Mouse (Mus musculus) neural tube, embryonic 14.5 days (tissue): Measurements from ENCODE around the gene Fbxw5. TPM values are rescaled to one million over a fixed set of nuclear protein-coding genes. Genes with fewer than 3 reads are reported as not detected.

ENCODE experiments used
- ATAC-seq: fragments of 200-750 bp; cut with Nextera tagmentation; 2 replicates; pipeline ENCODE4 v1.8.0; 2017; ENCODE audit warnings: low read depth, mild to moderate bottlenecking, moderate TSS enrichment, moderate library complexity
- H3K27ac ChIP-seq: fragments of 300-500 bp; sonication (generic); 2 replicates; pipeline ENCODE4 v1.5.1; 2014; ENCODE audit warnings: low read depth, mild to moderate bottlenecking, control low read depth, low read length, moderate library complexity, mixed read lengths
- H3K27me3 ChIP-seq: fragments of 300-500 bp; sonication (generic); 2 replicates; pipeline ENCODE4 v1.6.1; 2014; ENCODE audit warnings: low read length; ENCODE audit not compliant: control insufficient read depth, insufficient read depth
- H3K36me3 ChIP-seq: fragments of 300-500 bp; sonication (generic); 2 replicates; pipeline ENCODE4 v1.6.1; 2014; ENCODE audit warnings: low read length, mixed read lengths; ENCODE audit not compliant: control insufficient read depth, insufficient read depth
- H3K4me1 ChIP-seq: fragments of 300-500 bp; sonication (generic); 2 replicates; pipeline ENCODE4 v1.6.1; 2014; ENCODE audit warnings: low read length; ENCODE audit not compliant: control insufficient read depth, insufficient read depth
- H3K4me2 ChIP-seq: fragments of 300-500 bp; sonication (generic); 2 replicates; pipeline ENCODE4 v1.6.1; 2014; ENCODE audit warnings: mild to moderate bottlenecking, low read depth, low read length, control low read depth
- H3K4me3 ChIP-seq: fragments of 300-500 bp; sonication (generic); 2 replicates; pipeline ENCODE4 v1.5.1; 2014; ENCODE audit warnings: low read depth, low read length, control low read depth, mixed read lengths
- H3K9ac ChIP-seq: fragments of 300-500 bp; sonication (generic); replicated peaks from 2 replicates; pipeline ENCODE4 v1.6.1; 2014; ENCODE audit warnings: low read depth, mild to moderate bottlenecking, control low read depth, low read length, mixed read lengths
- H3K9me3 ChIP-seq: fragments of 300-500 bp; sonication (generic); 2 replicates; pipeline ENCODE4 v1.6.1; 2016; ENCODE audit warnings: low read length; ENCODE audit not compliant: control insufficient read depth
- WGBS: fragments of 180-500 bp; shearing (Covaris S2); extraction: QIAGEN DNeasy Blood & Tissue Kit; methylation state at CpG from one replicate; pipeline ENCODE4 v1.1.7; 2014; 5-methylcytosine and 5-hydroxymethylcytosine counted together
- polyA plus RNA-seq: library from polyadenylated mRNA; unstranded; fragments of >200 nt; fragmentation: Nextera tagmentation; extraction: Ambion mirVana; gene quantifications from 2 replicates; pipeline ENCODE4 v1.2.1, GENCODE M21; 2014

The Fbxw5 gene
- polyA plus RNA-seq, 1 experiment from 2014 or later: 137 TPM

DNA sequence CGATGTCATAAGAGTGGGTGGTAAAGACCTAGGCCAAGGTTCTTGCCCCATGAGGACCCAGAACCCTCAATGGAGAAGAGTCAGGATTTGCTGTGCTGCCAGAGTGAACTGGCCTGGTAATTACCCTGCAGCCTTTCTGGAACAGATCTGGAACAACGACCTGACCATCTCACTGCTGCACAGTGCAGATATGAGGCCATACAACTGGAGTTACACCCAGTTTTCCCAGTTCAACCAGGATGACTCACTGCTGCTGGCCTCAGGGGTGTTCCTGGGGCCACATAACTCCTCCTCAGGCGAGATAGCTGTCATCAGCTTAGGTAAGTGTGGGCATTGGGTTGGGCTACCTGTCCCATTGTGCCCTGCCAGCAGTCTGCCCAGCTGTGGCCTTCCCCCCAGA lies 2.2 kb downstream of the Fbxw5 start:
- H3K27ac ChIP-seq: no peak overlapping the region
- WGBS: 87% methylated on average over 3 of the region's 3 CpGs
- no peak overlapping the region for H3K9ac ChIP-seq
- peaks cover 13% of the 10 kb centered on the region for H3K4me1 ChIP-seq
- H3K4me2 ChIP-seq: no peak overlapping the region
- H3K9me3 ChIP-seq: no peaks in the 10 kb centered on the region
- no peak for ATAC-seq
- peaks cover 18% of the 10 kb centered on the region; the same call in 1 of the 2 replicates for H3K36me3 ChIP-seq
- no peaks in the 10 kb centered on the region for H3K27me3 ChIP-seq
- H3K4me3 ChIP-seq: no peak overlapping the region

DNA sequence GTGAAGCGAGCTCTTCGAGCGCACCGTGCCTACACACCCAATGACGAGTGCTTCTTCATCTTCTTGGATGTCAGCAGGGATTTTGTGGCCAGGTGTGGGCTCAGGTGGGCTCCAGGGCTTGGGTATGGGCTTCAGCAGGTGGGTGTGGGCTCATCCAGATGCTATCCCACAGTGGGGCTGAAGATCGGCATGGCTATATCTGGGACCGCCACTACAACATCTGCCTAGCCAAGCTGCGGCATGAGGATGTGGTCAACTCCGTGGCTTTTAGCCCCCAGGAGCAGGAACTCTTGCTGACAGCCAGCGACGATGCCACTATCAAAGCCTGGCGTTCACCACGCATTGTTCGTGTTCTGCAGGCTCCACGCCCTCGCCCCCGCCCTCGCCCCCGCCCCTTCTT lies 4.0 kb downstream of the Fbxw5 start:
- no peaks in the 10 kb centered on the region for H3K27me3 ChIP-seq
- ATAC-seq: no peak
- peaks cover 18% of the 10 kb centered on the region; the same call in 1 of the 2 replicates for H3K36me3 ChIP-seq
- no peak overlapping the region for H3K4me2 ChIP-seq
- WGBS: 94% methylated on average over 19 of the region's 19 CpGs
- no peaks in the 10 kb centered on the region for H3K9me3 ChIP-seq
- no peak overlapping the region for H3K27ac ChIP-seq
- no peak overlapping the region for H3K9ac ChIP-seq
- peaks cover 13% of the 10 kb centered on the region for H3K4me1 ChIP-seq
- H3K4me3 ChIP-seq: no peak overlapping the region

DNA sequence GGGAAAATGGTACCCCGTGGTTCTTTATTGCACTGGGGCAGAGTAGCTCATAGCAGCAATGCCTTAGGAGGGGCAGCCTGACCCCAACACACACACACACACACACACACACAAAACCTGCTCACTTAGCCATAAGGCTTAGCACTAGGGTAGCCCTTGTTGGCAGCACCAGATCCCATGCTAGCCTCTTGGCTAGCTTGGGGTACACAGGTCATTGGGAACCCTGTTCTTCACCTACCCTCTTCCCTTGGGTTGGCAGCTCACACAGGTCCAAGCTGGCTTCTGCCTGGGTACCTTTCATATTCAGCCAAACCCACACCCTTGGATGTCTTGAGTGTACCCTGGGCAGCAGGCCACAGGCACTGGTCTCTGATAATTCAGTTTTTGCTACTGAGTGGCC lies 4.5 kb downstream of the Fbxw5 start:
- no peak overlapping the region for H3K4me2 ChIP-seq
- peaks cover 18% of the 10 kb centered on the region; the same call in 1 of the 2 replicates for H3K36me3 ChIP-seq
- no peak overlapping the region for H3K4me3 ChIP-seq
- ATAC-seq: no peak
- H3K27ac ChIP-seq: no peak overlapping the region
- H3K9me3 ChIP-seq: no peaks in the 10 kb centered on the region
- H3K4me1 ChIP-seq: peaks cover 13% of the 10 kb centered on the region
- no peak overlapping the region for H3K9ac ChIP-seq
- no peaks in the 10 kb centered on the region for H3K27me3 ChIP-seq
- 80% methylated on average over 1 of the region's 1 CpGs for WGBS

DNA sequence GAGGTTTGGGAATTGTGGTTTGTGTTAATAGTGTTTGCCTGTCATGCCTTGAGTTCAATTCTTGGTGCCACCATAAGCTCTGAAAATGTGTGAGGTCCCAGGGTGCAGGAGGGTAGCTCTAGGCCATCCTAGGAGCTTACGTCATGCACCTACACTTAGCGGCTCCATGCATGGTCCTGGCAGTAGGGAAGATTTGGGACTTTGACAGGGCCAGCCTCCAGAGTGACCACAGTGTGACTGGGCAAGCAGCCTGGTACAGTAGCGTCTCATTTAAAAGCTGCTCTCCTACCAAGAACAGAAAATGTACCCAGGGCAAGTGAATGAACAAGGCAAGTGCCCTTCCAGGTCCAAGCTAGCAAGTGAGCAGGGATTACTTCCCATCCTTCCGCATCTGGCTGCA lies 5.3 kb downstream of the Fbxw5 start:
- Histone ChIP-seq H3K9me3 (no peaks in the 10 kb centered on the region), H3K4me3 (no peak overlapping the region), H3K4me2 (no peak overlapping the region), H3K9ac (no peak overlapping the region), H3K36me3 (peaks cover 18% of the 10 kb centered on the region; the same call in 1 of the 2 replicates), H3K4me1 (peaks cover 10% of the 10 kb centered on the region), H3K27ac (no peak overlapping the region), H3K27me3 (no peaks in the 10 kb centered on the region)
- WGBS: 94% methylated on average over 4 of the region's 4 CpGs
- ATAC-seq: no peak

DNA sequence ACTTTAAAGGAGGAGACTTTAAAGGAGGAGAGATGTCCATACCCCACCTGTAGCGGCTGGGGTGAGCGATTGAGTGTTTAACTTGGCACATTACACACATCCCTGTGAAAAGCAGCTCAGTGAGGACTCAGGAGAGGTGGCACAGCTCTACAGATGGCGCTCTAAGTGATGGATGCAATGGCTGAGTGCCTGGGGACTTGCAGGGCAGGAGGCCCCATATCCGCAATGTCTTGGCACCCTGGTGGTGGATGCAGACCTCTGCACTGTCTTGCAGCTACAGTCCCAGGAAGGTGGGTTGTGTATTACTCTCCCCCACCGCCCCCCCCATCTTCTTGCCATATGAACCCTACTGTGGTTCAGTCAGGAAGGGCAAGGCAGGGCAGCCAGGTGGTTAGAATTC lies 6.4 kb downstream of the Fbxw5 start:
- Histone ChIP-seq H3K36me3 (peaks cover 18% of the 10 kb centered on the region; the same call in 1 of the 2 replicates), H3K4me3 (no peak overlapping the region), H3K27me3 (no peaks in the 10 kb centered on the region), H3K4me1 (peaks cover 2% of the 10 kb centered on the region), H3K9ac (no peak overlapping the region), H3K4me2 (no peak overlapping the region), H3K9me3 (no peaks in the 10 kb centered on the region), H3K27ac (no peak overlapping the region)
- ATAC-seq: peak; percentile 32; the same call in 1 of the 2 replicates
- WGBS: 46% methylated on average over 5 of the region's 5 CpGs

DNA sequence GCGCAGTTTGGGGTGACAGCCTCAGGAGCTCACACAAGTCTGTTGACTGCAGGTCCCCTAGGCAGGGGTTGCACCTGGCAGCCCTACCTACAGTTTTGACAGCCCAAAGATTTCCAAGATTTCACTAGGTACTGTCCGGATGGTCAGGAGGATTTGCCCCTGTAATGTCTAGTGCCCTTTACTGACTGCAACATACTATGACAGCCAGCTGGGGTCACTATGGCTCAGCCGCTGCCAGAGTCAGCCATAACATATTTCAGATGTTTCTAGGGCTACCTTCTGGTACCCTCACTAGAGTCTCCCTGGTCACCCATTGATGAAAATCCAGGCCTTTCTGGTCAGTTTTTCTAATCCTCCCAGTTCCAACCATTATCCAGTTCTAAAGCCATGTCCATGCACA lies 9.4 kb downstream of the Fbxw5 start:
- ATAC-seq: no peak
- H3K36me3 ChIP-seq: peaks cover 8% of the 10 kb centered on the region; the same call in 1 of the 2 replicates
- no peaks in the 10 kb centered on the region for H3K27me3 ChIP-seq
- no peak overlapping the region for H3K4me3 ChIP-seq
- no peak overlapping the region for H3K4me2 ChIP-seq
- 74% methylated on average over 3 of the region's 3 CpGs for WGBS
- H3K9me3 ChIP-seq: no peaks in the 10 kb centered on the region
- H3K27ac ChIP-seq: no peak overlapping the region
- no peaks in the 10 kb centered on the region for H3K4me1 ChIP-seq
- H3K9ac ChIP-seq: no peak overlapping the region

DNA sequence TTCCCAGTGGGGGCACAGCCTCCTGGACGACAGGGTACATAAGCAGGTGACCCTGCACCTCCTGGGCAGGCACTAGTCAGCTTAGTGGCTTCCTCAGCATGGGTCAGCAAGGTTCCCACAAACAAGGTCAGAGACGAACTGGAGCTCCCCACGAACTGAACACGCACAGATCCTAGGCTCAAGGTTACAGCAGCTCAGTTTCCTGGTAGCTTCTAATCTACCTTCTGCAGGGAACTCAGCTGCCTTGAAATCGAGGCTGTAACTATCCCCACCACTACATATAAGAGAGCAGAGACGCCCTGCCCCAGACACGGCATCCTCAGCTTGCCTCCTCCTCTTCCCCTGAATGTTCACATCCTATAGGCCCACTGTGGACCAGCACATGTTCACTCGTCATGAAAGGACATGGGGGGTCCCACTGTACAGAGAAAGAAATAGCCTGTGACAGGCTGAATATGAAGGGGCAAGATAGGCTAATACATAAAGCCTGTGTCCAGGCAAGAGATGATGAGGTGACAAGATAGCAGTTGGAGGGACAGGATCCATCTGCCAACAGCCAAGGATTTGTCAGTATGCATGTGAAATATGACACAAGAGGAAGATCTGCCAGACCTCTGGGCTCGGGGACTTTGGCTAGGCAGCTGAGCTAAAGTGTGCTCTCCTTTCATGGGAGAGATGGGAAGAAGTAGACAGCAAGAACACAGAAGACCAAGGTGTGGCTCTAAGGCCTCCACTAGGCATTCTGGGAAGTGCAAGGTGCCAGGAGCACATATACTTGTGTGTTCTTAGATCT lies 26.2 kb downstream of the Fbxw5 start:
- Histone ChIP-seq H3K27ac (no peak overlapping the region), H3K36me3 (peaks cover 41% of the 10 kb centered on the region), H3K4me2 (no peak overlapping the region), H3K27me3 (no peaks in the 10 kb centered on the region), H3K9me3 (no peaks in the 10 kb centered on the region), H3K4me3 (no peak overlapping the region), H3K4me1 (no peaks in the 10 kb centered on the region), H3K9ac (no peak overlapping the region)
- ATAC-seq: no peak
- WGBS: 94% methylated on average over 9 of the region's 9 CpGs

DNA sequence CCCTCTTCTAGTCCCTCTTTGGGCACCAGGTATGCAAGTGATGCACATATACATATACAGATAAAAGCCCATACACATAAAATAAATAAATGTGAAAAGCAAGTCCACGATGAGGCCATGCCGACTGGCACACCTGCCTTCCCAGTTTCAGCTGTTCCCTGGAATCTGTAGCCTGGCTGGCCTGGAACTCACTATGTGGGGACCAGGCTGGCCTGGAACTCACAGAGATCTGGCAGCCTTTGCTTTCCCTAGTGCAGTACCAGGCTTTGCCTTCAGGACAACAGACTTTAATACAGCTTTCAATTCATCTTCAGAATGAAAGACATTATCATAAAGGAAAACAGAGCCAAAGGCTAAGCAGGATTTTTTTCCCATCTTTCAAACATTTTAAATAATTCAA lies 33.2 kb downstream of the Fbxw5 start:
- Histone ChIP-seq H3K36me3 (peaks cover 16% of the 10 kb centered on the region; the same call in 1 of the 2 replicates), H3K27me3 (no peaks in the 10 kb centered on the region), H3K9ac (no peak overlapping the region), H3K9me3 (no peaks in the 10 kb centered on the region), H3K4me2 (no peak overlapping the region), H3K4me3 (no peak overlapping the region), H3K4me1 (no peaks in the 10 kb centered on the region), H3K27ac (no peak overlapping the region)
- ATAC-seq: no peak
- 95% methylated on average over 2 of the region's 2 CpGs for WGBS

DNA sequence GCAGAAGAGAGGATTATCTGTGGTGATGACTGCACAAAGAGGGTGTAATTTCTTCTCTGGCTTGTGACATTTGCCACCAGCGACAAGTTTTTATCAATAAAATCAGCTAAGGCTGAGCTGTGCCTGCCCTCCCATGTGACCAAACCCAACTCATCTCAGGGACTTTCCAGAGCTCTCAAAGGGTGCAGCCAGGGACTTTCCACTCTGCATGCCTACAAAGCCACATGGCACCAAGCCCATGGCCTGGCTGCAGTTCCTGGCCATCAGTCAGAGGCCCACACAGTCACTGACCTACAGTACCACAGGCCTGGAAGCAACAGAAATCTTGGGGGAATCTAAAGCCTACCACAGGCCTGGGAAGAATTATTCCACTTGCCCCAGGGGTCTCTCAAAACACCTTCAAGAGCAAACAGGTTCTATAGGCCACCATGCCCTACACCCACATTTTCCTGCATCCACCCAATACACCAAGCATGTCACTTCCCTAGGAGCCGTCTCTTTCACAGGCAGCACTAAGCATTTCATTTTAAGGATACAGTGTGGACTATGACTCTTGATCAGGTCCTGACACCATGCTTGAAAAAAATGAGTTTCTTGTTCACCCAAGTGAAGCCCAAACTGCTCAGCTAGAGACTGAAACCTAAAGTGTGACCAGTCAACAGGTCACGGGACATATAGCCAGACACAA lies 33.8 kb downstream of the Fbxw5 start:
- H3K4me2 ChIP-seq: no peak overlapping the region
- 96% methylated on average over 3 of the region's 3 CpGs for WGBS
- no peak overlapping the region for H3K27ac ChIP-seq
- no peak overlapping the region for H3K4me3 ChIP-seq
- no peak for ATAC-seq
- no peak overlapping the region for H3K9ac ChIP-seq
- no peaks in the 10 kb centered on the region for H3K27me3 ChIP-seq
- no peaks in the 10 kb centered on the region for H3K9me3 ChIP-seq
- H3K36me3 ChIP-seq: peaks cover 16% of the 10 kb centered on the region; the same call in 1 of the 2 replicates
- H3K4me1 ChIP-seq: no peaks in the 10 kb centered on the region
